Mouse (Mus musculus) lung, postnatal 0 days (tissue): ENCODE measurements at regions not wholly inside any gene's neighbourhood (a gene's known extent, or its start where the extent isn't known, plus 50 kb on each side); places are given as distances from the start of the nearest gene placed in this dataset.

Experiments used
- CTCF ChIP-seq: IDR thresholded peaks from 2 replicates; pipeline ENCODE4 v1.5.1; 2016; ENCODE audit warnings: antibody characterized with exemption, mild to moderate bottlenecking
- EP300 ChIP-seq: IDR thresholded peaks from 2 replicates; pipeline ENCODE4 v1.6.1; 2016; ENCODE audit warnings: antibody characterized with exemption, mild to moderate bottlenecking, control low read depth

DNA sequence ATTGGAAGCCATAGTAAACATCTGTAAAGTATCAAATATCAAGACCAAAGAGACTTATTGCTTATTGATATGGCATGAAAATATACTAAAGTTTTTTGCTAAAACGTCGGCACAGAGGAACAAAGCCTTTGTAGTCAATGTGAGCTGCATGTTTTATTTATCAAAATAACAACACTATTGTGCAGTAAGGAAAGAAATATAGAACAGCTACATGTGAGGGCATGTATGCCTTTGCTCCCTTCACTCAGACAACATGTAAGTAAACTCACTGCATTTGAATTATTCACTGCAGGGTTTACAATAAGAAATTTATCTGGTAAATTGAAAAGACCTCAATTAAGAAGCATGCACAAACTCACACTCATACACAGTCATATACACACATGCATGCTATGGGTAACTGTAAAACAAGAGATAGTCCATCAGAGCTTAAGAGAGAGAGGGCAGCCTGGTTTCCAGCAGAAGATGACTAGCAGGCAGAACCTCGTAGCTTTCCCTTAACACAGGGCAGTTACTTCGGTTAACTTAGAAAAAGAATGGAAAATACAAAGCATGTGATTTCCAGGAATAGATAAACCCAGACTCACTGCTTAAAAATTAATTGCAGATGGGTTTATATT, 182.7 kb downstream of the Gm11146 start:
- TF ChIP-seq CTCF (no peak), EP300 (no peak)
